Mouse (Mus musculus) liver, embryonic 18 days (tissue): ENCODE measurements around the gene Vmn1r36. TPM values are rescaled to one million over a fixed set of nuclear protein-coding genes. Genes with fewer than 3 reads are reported as not detected.

ENCODE experiments used
- polyA plus RNA-seq: library from polyadenylated mRNA; depleted of rRNA; stranded (reverse); fragments of >200 nt; gene quantifications from 2 replicates; pipeline ENCODE4 v1.2.3, GENCODE M21; 2012; rRNA removed

The Vmn1r36 gene
- not detected in 2 replicates for polyA plus RNA-seq

GRCm38 (mm10) chr6:66719068-66719467, at the start of gene Vmn1r36:
Vmn1r36 (minus strand) TSS chr6:66719168.

DNA sequence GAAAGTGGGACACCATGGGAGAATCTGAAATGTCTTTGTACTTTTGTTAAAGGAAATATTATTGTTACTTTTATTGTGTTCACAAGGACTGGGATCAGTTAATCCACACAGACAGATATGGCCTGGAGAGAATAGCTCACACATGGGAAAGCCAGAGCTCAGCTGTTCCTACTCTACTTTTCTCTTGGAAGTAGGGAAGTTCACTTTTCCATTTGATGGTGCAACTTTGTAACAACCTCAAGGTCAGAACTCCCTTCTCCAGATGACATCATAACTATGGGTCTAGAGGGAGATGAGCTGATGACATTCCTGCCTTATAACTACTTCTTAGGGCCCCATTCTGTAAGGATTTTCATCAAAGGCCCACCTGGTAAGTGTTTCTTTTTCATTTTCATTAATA, 10.1 kb upstream of the Vmn1r36 start, which contains the start of gene Vmn1r37:
Vmn1r37 (plus strand) TSS at position 301 of the 400 bp plus-strand sequence.

GRCm38 (mm10) chr6:66685806-66686205, 33.2 kb downstream of the Vmn1r36 start, which contains the start of gene Vmn1r35:
Vmn1r35 (minus strand) TSS chr6:66685906.

Other genes starting within 250 kb of the Vmn1r36 start
- gene Mad2l1, start 183.8 kb downstream of the Vmn1r36 start, polyA plus RNA-seq, result 24.2 and 27.3 TPM in 2 replicates
- gene Vmn1r32, start 159.1 kb downstream of the Vmn1r36 start, polyA plus RNA-seq, result not detected in 2 replicates
- gene Vmn1r33, start 100.9 kb downstream of the Vmn1r36 start, polyA plus RNA-seq, result not detected in 2 replicates
- gene Vmn1r34, start 75.3 kb downstream of the Vmn1r36 start, polyA plus RNA-seq, result not detected in 2 replicates
- not detected in 2 replicates for gene Vmn1r35, start 33.3 kb downstream of the Vmn1r36 start, polyA plus RNA-seq
- gene Vmn1r37, start 10.2 kb upstream of the Vmn1r36 start, polyA plus RNA-seq, result not detected in 2 replicates
- not detected in 2 replicates for gene Vmn1r38, start 63.5 kb upstream of the Vmn1r36 start, polyA plus RNA-seq
- not detected in 2 replicates for gene Vmn1r39, start 91.4 kb upstream of the Vmn1r36 start, polyA plus RNA-seq
- 26.0 and 26.9 TPM in 2 replicates for gene Gng12, start 177.2 kb upstream of the Vmn1r36 start, polyA plus RNA-seq